Mouse (Mus musculus) stomach, embryonic 14.5 days (tissue): ENCODE data around the gene Smok2b. TPM values are rescaled to one million over a fixed set of nuclear protein-coding genes. Genes with fewer than 3 reads are reported as not detected.
"Not testable (repeated sequence)": the region's sequence is repeated elsewhere in the genome, so short reads cannot be mapped to it uniquely, and the experiment has no call there.

Source experiments
- ATAC-seq: fragments of 200-750 bp; cut with Nextera tagmentation; 2 replicates; pipeline ENCODE4 v1.8.0; 2017; ENCODE audit warnings: low read depth, moderate TSS enrichment; ENCODE audit not compliant: insufficient number of reproducible peaks, insufficient read depth, low FRiP score
- H3K27ac ChIP-seq: fragments of 300-500 bp; sonication (generic); 2 replicates; pipeline ENCODE4 v1.5.1; 2014; ENCODE audit warnings: mild to moderate bottlenecking, low read length, moderate library complexity, mixed read lengths
- H3K27me3 ChIP-seq: fragments of 300-500 bp; sonication (generic); 2 replicates; pipeline ENCODE4 v1.6.1; 2014; ENCODE audit warnings: low read length, control low read depth, mixed read lengths; ENCODE audit not compliant: control insufficient read depth, insufficient read depth
- H3K36me3 ChIP-seq: fragments of 300-500 bp; sonication (generic); 2 replicates; pipeline ENCODE4 v1.6.1; 2014; ENCODE audit warnings: mild to moderate bottlenecking, control low read depth, low read length, moderate library complexity, mixed read lengths; ENCODE audit not compliant: control insufficient read depth, insufficient read depth
- H3K4me1 ChIP-seq: fragments of 300-500 bp; sonication (generic); 2 replicates; pipeline ENCODE4 v1.6.1; 2014; ENCODE audit warnings: low read length, control low read depth, mixed read lengths; ENCODE audit not compliant: control insufficient read depth, insufficient read depth
- H3K4me2 ChIP-seq: fragments of 300-500 bp; sonication (generic); replicated peaks from 2 replicates; pipeline ENCODE4 v1.6.1; 2014; ENCODE audit warnings: low read depth, low read length, control low read depth
- H3K4me3 ChIP-seq: fragments of 300-500 bp; sonication (generic); 2 replicates; pipeline ENCODE4 v1.5.1; 2014; ENCODE audit warnings: low read depth, low read length, control low read depth
- H3K9ac ChIP-seq: fragments of 300-500 bp; sonication (generic); replicated peaks from 2 replicates; pipeline ENCODE4 v1.6.1; 2014; ENCODE audit warnings: low read depth, mild to moderate bottlenecking, control low read depth, low read length, moderate library complexity, mixed read lengths
- H3K9me3 ChIP-seq: fragments of 300-500 bp; sonication (generic); 2 replicates; pipeline ENCODE4 v1.6.1; 2016; ENCODE audit warnings: low read depth, low read length, control low read depth; ENCODE audit not compliant: control insufficient read depth
- WGBS: fragments of 180-500 bp; shearing (Covaris S2); extraction: QIAGEN DNeasy Blood & Tissue Kit; methylation state at CpG from one replicate; pipeline ENCODE4 v1.1.7; 2014; 5-methylcytosine and 5-hydroxymethylcytosine counted together
- polyA plus RNA-seq: library from polyadenylated mRNA; unstranded; fragments of >200 nt; fragmentation: Nextera tagmentation; extraction: Ambion mirVana; gene quantifications from 2 replicates; pipeline ENCODE4 v1.2.1, GENCODE M21; 2014

Gene Smok2b
- polyA plus RNA-seq, 1 experiment from 2014 or later, result not detected

- H3K27me3 ChIP-seq, H3K4me1 ChIP-seq, H3K9ac ChIP-seq, H3K27ac ChIP-seq, H3K36me3 ChIP-seq, H3K4me2 ChIP-seq, H3K4me3 ChIP-seq: not testable (repeated sequence)
- 0 out of 2 replicates have a peak, but pooled peaks have one; percentile 7 for ATAC-seq
- H3K9me3 ChIP-seq, result peaks cover 16% of the 10 kb centered on the region
- 90% methylated on average over 2 of the region's 2 CpGs for WGBS
These were observed 31.2 kb upstream of the Smok2b start for GRCm38 (mm10) chr17:13198812-13199211.

- H3K4me2 ChIP-seq, H3K36me3 ChIP-seq, H3K4me3 ChIP-seq, ATAC-seq, H3K27me3 ChIP-seq, H3K9ac ChIP-seq, H3K27ac ChIP-seq, H3K4me1 ChIP-seq: not testable (repeated sequence)
- WGBS, result 70% methylated on average over 8 of the region's 9 CpGs
- peaks cover 15% of the 10 kb centered on the region for H3K9me3 ChIP-seq
These were observed 30.1 kb upstream of the Smok2b start for GRCm38 (mm10) chr17:13199880-13200409.

- not testable (repeated sequence) for H3K27ac ChIP-seq, H3K4me1 ChIP-seq, H3K9me3 ChIP-seq, ATAC-seq, H3K27me3 ChIP-seq, H3K4me3 ChIP-seq, H3K36me3 ChIP-seq, H3K9ac ChIP-seq, H3K4me2 ChIP-seq
- 91% methylated on average over 4 of the region's 4 CpGs for WGBS
These were observed 28.5 kb upstream of the Smok2b start for GRCm38 (mm10) chr17:13201551-13201950.

GRCm38 (mm10) chr17:13202453-13203107 lies 27.5 kb upstream of the Smok2b start:
- H3K4me1 ChIP-seq, H3K27ac ChIP-seq, ATAC-seq, H3K27me3 ChIP-seq, H3K9ac ChIP-seq, H3K4me2 ChIP-seq, H3K36me3 ChIP-seq, H3K4me3 ChIP-seq: not testable (repeated sequence)
- peaks cover 15% of the 10 kb centered on the region for H3K9me3 ChIP-seq
- 73% methylated on average over 2 of the region's 3 CpGs for WGBS

DNA sequence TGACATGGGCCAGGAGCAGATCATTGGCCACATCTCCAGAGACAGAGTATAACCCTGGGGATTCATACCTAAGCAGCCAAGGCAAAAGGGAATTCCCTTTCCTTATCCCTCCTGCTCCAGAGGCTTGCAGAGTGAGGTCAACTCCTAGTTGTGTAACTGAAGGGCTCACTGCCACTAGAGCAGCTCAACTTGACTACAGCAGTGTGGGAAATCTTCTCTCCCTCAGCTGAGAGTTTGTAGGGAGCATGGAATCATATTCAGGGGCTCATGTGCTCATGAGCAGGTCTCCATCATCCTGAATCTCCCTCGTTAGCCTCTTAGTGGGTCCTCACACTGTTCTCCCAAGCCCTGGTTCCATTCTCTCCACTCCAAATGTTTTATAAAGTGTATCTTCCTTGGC lies 24.8 kb upstream of the Smok2b start:
- not testable (repeated sequence) for H3K27ac ChIP-seq, H3K4me1 ChIP-seq, H3K9ac ChIP-seq, H3K27me3 ChIP-seq, H3K4me3 ChIP-seq, H3K36me3 ChIP-seq, ATAC-seq, H3K4me2 ChIP-seq
- peaks cover 17% of the 10 kb centered on the region for H3K9me3 ChIP-seq
- 84% methylated on average over 1 of the region's 1 CpGs for WGBS

GRCm38 (mm10) chr17:13206491-13206890 lies 23.6 kb upstream of the Smok2b start:
- H3K4me2 ChIP-seq, result no peak overlapping the region
- H3K4me3 ChIP-seq, result no peak overlapping the region
- WGBS, result 90% methylated on average over 2 of the region's 2 CpGs
- no peaks in the 10 kb centered on the region for H3K4me1 ChIP-seq
- ATAC-seq, result peak; percentile 42; the same call in 1 of the 2 replicates
- peaks cover 18% of the 10 kb centered on the region for H3K9me3 ChIP-seq
- H3K27ac ChIP-seq, result no peak overlapping the region
- no peak overlapping the region for H3K9ac ChIP-seq
- H3K27me3 ChIP-seq, result no peaks in the 10 kb centered on the region
- no peaks in the 10 kb centered on the region for H3K36me3 ChIP-seq

DNA sequence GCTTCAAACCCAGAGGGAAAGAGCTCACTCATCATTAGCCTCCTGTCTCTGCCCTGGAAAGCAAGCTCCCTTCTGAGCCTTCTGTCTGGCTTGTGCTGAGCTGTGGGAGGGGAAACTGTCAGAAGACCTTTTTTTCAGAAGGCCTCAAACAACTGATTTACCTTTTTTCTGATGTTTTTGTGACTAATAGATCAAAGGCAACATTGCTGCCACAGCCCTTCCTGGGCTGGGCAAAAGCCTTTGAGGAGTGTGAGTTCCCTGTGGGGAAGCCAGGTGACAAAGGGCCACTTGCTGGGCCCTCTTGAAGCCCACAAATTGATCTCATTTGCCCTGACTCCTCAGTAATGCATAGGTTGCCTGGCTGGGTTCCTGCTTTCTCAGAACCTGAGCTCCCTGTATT lies 21.6 kb upstream of the Smok2b start:
- not testable (repeated sequence) for H3K36me3 ChIP-seq, ATAC-seq, H3K4me3 ChIP-seq, H3K27me3 ChIP-seq, H3K4me1 ChIP-seq, H3K27ac ChIP-seq, H3K9ac ChIP-seq, H3K4me2 ChIP-seq
- H3K9me3 ChIP-seq, result peaks cover 38% of the 10 kb centered on the region

GRCm38 (mm10) chr17:13212136-13212850 lies 17.8 kb upstream of the Smok2b start:
- Histone ChIP-seq H3K9me3 (peaks cover 69% of the 10 kb centered on the region), H3K4me1 (no peaks in the 10 kb centered on the region), H3K27me3 (no peaks in the 10 kb centered on the region), H3K9ac (no peak overlapping the region), H3K36me3 (no peaks in the 10 kb centered on the region), H3K4me3 (no peak overlapping the region), H3K27ac (no peak overlapping the region), H3K4me2 (no peak overlapping the region)
- ATAC-seq, result no peak
- WGBS, result 72% methylated on average over 7 of the region's 7 CpGs
